Mouse (Mus musculus) intestine, embryonic 16.5 days (tissue): ENCODE data around the gene Pxylp1. TPM values are rescaled to one million over a fixed set of nuclear protein-coding genes. Genes with fewer than 3 reads are reported as not detected.

Experiments used
- ATAC-seq: fragments of 200-750 bp; cut with Nextera tagmentation; 2 replicates; pipeline ENCODE4 v1.8.0; 2017; ENCODE audit warnings: moderate TSS enrichment, moderate library complexity
- H3K27ac ChIP-seq: fragments of 300-500 bp; sonication (generic); 2 replicates; pipeline ENCODE4 v1.5.1; 2014; ENCODE audit warnings: mild to moderate bottlenecking, low read length
- H3K27me3 ChIP-seq: fragments of 300-500 bp; sonication (generic); replicated peaks from 2 replicates; pipeline ENCODE4 v1.6.1; 2014; ENCODE audit warnings: low read length, control low read depth, mixed read lengths; ENCODE audit not compliant: control insufficient read depth, insufficient read depth
- H3K36me3 ChIP-seq: fragments of 300-500 bp; sonication (generic); 2 replicates; pipeline ENCODE4 v1.6.1; 2014; ENCODE audit warnings: low read length, control low read depth; ENCODE audit not compliant: control insufficient read depth, insufficient read depth
- H3K4me1 ChIP-seq: fragments of 300-500 bp; sonication (generic); 2 replicates; pipeline ENCODE4 v1.6.1; 2014; ENCODE audit warnings: low read length, control low read depth, mixed read lengths; ENCODE audit not compliant: control insufficient read depth, insufficient read depth
- H3K4me2 ChIP-seq: fragments of 300-500 bp; sonication (generic); 2 replicates; pipeline ENCODE4 v1.6.1; 2014; ENCODE audit warnings: low read depth, low read length, control low read depth
- H3K4me3 ChIP-seq: fragments of 300-500 bp; sonication (generic); 2 replicates; pipeline ENCODE4 v1.5.1; 2014; ENCODE audit warnings: mild to moderate bottlenecking, low read length
- H3K9ac ChIP-seq: fragments of 300-500 bp; sonication (generic); 2 replicates; pipeline ENCODE4 v1.6.1; 2014; ENCODE audit warnings: low read depth, low read length
- H3K9me3 ChIP-seq: fragments of 300-500 bp; sonication (generic); 2 replicates; pipeline ENCODE4 v1.6.1; 2016; ENCODE audit warnings: low read length, control low read depth; ENCODE audit not compliant: control insufficient read depth
- WGBS: fragments of 180-500 bp; shearing (Covaris S2); extraction: QIAGEN DNeasy Blood & Tissue Kit; methylation state at CpG from one replicate; pipeline ENCODE4 v1.1.7; 2014; 5-methylcytosine and 5-hydroxymethylcytosine counted together
- polyA plus RNA-seq: library from polyadenylated mRNA; unstranded; fragments of >200 nt; fragmentation: Nextera tagmentation; extraction: Ambion mirVana; gene quantifications from 2 replicates; pipeline ENCODE4 v1.2.1, GENCODE M21; 2015

Pxylp1 gene
- polyA plus RNA-seq, 1 experiment from 2014 or later, result 38.1 TPM

GRCm38 (mm10) chr9:96782062-96782461 lies 110.4 kb downstream of the Pxylp1 start:
- Histone ChIP-seq H3K4me1 (peaks cover 20% of the 10 kb centered on the region; the same call in 1 of the 2 replicates), H3K36me3 (no peaks in the 10 kb centered on the region), H3K9ac (no peak overlapping the region), H3K4me2 (no peak overlapping the region), H3K4me3 (no peak overlapping the region), H3K27ac (no peak overlapping the region), H3K27me3 (no peaks in the 10 kb centered on the region), H3K9me3 (no peaks in the 10 kb centered on the region)
- 80% methylated on average over 8 of the region's 8 CpGs for WGBS
- no peak for ATAC-seq

Other genes with a start within 250 kb of the Pxylp1 start
- gene Zbtb38, start 139.8 kb downstream of the Pxylp1 start, polyA plus RNA-seq, result 20.3 and 20.6 TPM in 2 replicates
- 28.7 and 34.0 TPM in 2 replicates for gene Spsb4, start 126.2 kb upstream of the Pxylp1 start, polyA plus RNA-seq
- 45.1 and 49.4 TPM in 2 replicates for gene Slc25a36, start 218.5 kb upstream of the Pxylp1 start, polyA plus RNA-seq